Mouse (Mus musculus) neural tube, embryonic 12.5 days (tissue): ENCODE data around the gene Snrpd3. TPM values are rescaled to one million over a fixed set of nuclear protein-coding genes. Genes with fewer than 3 reads are reported as not detected.
"Not testable (repeated sequence)": the region's sequence is repeated elsewhere in the genome, so short reads cannot be mapped to it uniquely, and the experiment has no call there.

Source experiments
- ATAC-seq: fragments of 200-750 bp; cut with Nextera tagmentation; 2 replicates; pipeline ENCODE4 v1.8.0; 2017; ENCODE audit warnings: low read depth, mild to moderate bottlenecking, moderate TSS enrichment, moderate library complexity; ENCODE audit not compliant: low FRiP score
- H3K27ac ChIP-seq: fragments of 300-500 bp; sonication (generic); 2 replicates; pipeline ENCODE4 v1.5.1; 2016
- H3K27me3 ChIP-seq: fragments of 300-500 bp; sonication (generic); replicated peaks from 2 replicates; pipeline ENCODE4 v1.6.1; 2016; ENCODE audit warnings: mild to moderate bottlenecking
- H3K36me3 ChIP-seq: fragments of 300-500 bp; sonication (generic); 2 replicates; pipeline ENCODE4 v1.6.1; 2016; ENCODE audit warnings: mild to moderate bottlenecking
- H3K4me1 ChIP-seq: fragments of 300-500 bp; sonication (generic); 2 replicates; pipeline ENCODE4 v1.6.1; 2016
- H3K4me2 ChIP-seq: fragments of 300-500 bp; sonication (generic); replicated peaks from 2 replicates; pipeline ENCODE4 v1.6.1; 2016; ENCODE audit warnings: mild to moderate bottlenecking
- H3K4me3 ChIP-seq: fragments of 300-500 bp; sonication (generic); 2 replicates; pipeline ENCODE4 v1.5.1; 2016
- H3K9ac ChIP-seq: fragments of 300-500 bp; sonication (generic); 2 replicates; pipeline ENCODE4 v1.6.1; 2016; ENCODE audit warnings: mild to moderate bottlenecking
- H3K9me3 ChIP-seq: fragments of 300-500 bp; sonication (generic); 2 replicates; pipeline ENCODE4 v1.6.1; 2016; ENCODE audit warnings: mild to moderate bottlenecking
- WGBS: fragments of 180-500 bp; shearing (Covaris S2); methylation state at CpG from one replicate; pipeline ENCODE4 v1.1.7; 2016; 5-methylcytosine and 5-hydroxymethylcytosine counted together
- polyA plus RNA-seq: library from polyadenylated mRNA; unstranded; fragments of >200 nt; fragmentation: Nextera tagmentation; extraction: Ambion mirVana; gene quantifications from 2 replicates; pipeline ENCODE4 v1.2.1, GENCODE M21; 2016

Gene Snrpd3
- polyA plus RNA-seq, 1 experiment from 2014 or later, result 150 TPM

DNA sequence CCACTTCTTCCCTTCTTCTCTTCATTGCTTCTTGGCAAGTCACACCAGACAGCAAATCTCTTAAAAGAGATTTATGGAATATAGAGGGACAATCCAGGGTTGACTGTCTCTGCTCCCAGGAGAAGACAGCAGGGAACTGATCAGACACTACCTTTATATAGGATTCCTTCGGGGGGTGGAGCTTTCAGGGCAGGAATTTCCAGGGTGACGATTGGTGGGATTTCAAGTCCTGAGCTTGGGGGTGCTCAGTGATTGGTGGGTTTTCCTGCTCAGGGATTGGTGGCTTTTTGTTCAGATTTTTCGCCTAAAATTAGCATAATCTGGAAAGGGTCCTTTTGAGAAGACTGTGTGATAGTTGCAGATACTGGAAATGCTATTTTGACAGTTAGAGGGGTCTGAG, 30.2 kb upstream of the Snrpd3 start:
- Histone ChIP-seq H3K4me2 (no peak overlapping the region), H3K27ac (no peak overlapping the region), H3K4me3 (no peak overlapping the region), H3K36me3 (no peaks in the 10 kb centered on the region), H3K9me3 (no peaks in the 10 kb centered on the region), H3K27me3 (no peaks in the 10 kb centered on the region), H3K9ac (no peak overlapping the region), H3K4me1 (no peaks in the 10 kb centered on the region)
- ATAC-seq, result no peak
- 71% methylated on average over 3 of the region's 3 CpGs for WGBS

- no peaks in the 10 kb centered on the region for H3K9me3 ChIP-seq
- no peak overlapping the region for H3K9ac ChIP-seq
- H3K4me2 ChIP-seq, result no peak overlapping the region
- no peaks in the 10 kb centered on the region for H3K4me1 ChIP-seq
- H3K27ac ChIP-seq, result no peak overlapping the region
- H3K36me3 ChIP-seq, result no peaks in the 10 kb centered on the region
- no peak overlapping the region for H3K4me3 ChIP-seq
- ATAC-seq, result no peak
- H3K27me3 ChIP-seq, result no peaks in the 10 kb centered on the region
- 80% methylated on average over 2 of the region's 2 CpGs for WGBS
These were observed 27.8 kb upstream of the Snrpd3 start for GRCm38 (mm10) chr10:75489522-75489921.

DNA sequence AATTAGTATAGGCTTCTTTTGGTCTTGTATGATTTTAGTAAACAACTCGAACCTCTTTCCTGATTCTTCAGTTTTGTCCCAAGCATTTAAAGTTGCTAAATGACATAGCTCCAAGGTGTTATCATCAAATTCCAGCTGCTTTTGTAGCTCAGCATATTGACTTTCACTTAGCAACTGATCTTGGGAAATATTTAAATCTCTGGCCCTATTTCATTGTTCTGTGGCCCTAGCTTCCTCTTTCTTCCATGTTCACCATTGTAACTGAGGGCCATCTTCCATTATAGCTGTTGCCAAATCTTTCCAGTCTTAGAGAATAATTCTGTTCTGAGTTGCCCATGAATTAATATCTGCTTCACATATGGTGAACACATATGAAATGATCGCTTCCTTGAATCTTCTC, 26.6 kb upstream of the Snrpd3 start:
- Histone ChIP-seq H3K27ac (no peak overlapping the region), H3K36me3 (no peaks in the 10 kb centered on the region), H3K9ac (no peak overlapping the region), H3K27me3 (no peaks in the 10 kb centered on the region), H3K9me3 (no peaks in the 10 kb centered on the region), H3K4me3 (no peak overlapping the region), H3K4me2 (no peak overlapping the region), H3K4me1 (no peaks in the 10 kb centered on the region)
- 88% methylated on average over 2 of the region's 2 CpGs for WGBS
- ATAC-seq, result no peak

GRCm38 (mm10) chr10:75491234-75491935, 26.0 kb upstream of the Snrpd3 start:
- Histone ChIP-seq H3K36me3 (no peaks in the 10 kb centered on the region), H3K9ac (no peak overlapping the region), H3K27ac (no peak overlapping the region), H3K27me3 (no peaks in the 10 kb centered on the region), H3K4me2 (no peak overlapping the region), H3K4me3 (no peak overlapping the region), H3K9me3 (no peaks in the 10 kb centered on the region), H3K4me1 (no peaks in the 10 kb centered on the region)
- ATAC-seq, result no peak
- 83% methylated on average over 3 of the region's 3 CpGs for WGBS

DNA sequence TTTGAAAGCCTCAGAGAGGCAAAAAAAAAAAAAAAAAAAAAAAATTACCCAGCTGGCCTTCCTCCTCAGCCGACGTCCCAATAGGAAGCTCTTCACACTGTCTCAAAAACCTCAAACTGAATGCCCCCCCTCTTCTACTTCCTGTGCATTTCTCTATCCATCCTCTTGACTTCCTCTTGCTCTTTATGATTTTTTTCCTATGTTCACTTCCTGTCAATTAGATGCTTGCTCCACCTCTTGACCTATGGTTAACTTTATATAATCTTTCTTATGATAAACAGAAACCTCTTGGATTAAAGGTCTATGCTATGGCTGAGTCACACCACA, 25.5 kb upstream of the Snrpd3 start:
- no peak for ATAC-seq
- H3K27me3 ChIP-seq, result no peaks in the 10 kb centered on the region
- WGBS, result 90% methylated on average over 2 of the region's 2 CpGs
- H3K36me3 ChIP-seq, result no peaks in the 10 kb centered on the region
- no peak overlapping the region for H3K27ac ChIP-seq
- no peak overlapping the region for H3K4me2 ChIP-seq
- H3K4me3 ChIP-seq, result no peak overlapping the region
- no peaks in the 10 kb centered on the region for H3K9me3 ChIP-seq
- H3K9ac ChIP-seq, result no peak overlapping the region
- H3K4me1 ChIP-seq, result no peaks in the 10 kb centered on the region

- Histone ChIP-seq H3K4me3 (no peak overlapping the region), H3K9me3 (no peaks in the 10 kb centered on the region), H3K36me3 (no peaks in the 10 kb centered on the region), H3K4me1 (no peaks in the 10 kb centered on the region), H3K4me2 (no peak overlapping the region), H3K27ac (no peak overlapping the region), H3K27me3 (no peaks in the 10 kb centered on the region), H3K9ac (no peak overlapping the region)
- ATAC-seq, result no peak
- WGBS, result 82% methylated on average over 6 of the region's 6 CpGs
These were observed 22.0 kb upstream of the Snrpd3 start for GRCm38 (mm10) chr10:75495304-75495703.

DNA sequence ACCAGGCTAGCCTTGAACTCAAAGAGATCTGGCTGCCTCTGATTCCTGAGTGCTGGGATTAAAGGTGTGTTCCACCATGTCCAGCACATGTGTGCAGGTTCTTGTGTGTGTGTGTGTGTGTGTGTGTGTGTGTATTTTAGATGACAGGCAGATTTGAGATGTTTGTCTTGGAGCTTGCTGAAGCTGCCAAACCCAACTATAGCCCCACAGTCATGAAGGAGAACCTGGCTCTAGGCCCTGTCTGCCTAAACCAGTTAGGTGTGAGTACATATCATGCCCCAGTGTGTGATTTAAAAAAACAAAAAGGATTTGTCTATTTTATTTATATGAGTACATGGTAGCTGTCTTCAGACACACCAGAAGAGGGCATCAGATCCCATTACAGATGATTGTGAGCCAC, 21.4 kb upstream of the Snrpd3 start:
- H3K4me1 ChIP-seq, result no peaks in the 10 kb centered on the region
- H3K36me3 ChIP-seq, result no peaks in the 10 kb centered on the region
- H3K4me2 ChIP-seq, result no peak overlapping the region
- no peak for ATAC-seq
- H3K9me3 ChIP-seq, result no peaks in the 10 kb centered on the region
- H3K27me3 ChIP-seq, result no peaks in the 10 kb centered on the region
- no peak overlapping the region for H3K27ac ChIP-seq
- H3K4me3 ChIP-seq, result no peak overlapping the region
- H3K9ac ChIP-seq, result no peak overlapping the region

DNA sequence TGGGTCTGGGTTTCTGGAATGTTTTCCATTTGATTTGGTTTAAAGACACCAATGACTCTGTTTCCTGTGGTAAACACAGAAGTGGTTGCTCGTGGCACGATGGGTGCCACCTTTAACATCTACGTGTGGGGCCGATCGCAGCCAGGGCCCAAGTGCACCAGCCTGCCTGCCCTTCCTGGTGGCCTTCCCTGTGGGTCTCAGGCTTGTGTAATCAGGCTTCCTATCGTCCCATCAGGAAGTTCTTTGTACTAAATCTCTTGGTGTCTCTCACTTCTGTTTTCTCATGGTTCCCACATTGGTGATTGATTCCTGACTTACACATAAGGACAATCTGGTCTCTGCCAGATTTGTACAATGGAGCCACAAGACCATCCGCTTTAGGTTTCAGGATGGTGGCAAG, 18.1 kb upstream of the Snrpd3 start:
- not testable (repeated sequence) for H3K36me3 ChIP-seq, H3K27ac ChIP-seq, H3K27me3 ChIP-seq, H3K9me3 ChIP-seq, H3K4me2 ChIP-seq, H3K4me3 ChIP-seq, ATAC-seq, H3K9ac ChIP-seq, H3K4me1 ChIP-seq
- WGBS, result 89% methylated on average over 7 of the region's 7 CpGs

DNA sequence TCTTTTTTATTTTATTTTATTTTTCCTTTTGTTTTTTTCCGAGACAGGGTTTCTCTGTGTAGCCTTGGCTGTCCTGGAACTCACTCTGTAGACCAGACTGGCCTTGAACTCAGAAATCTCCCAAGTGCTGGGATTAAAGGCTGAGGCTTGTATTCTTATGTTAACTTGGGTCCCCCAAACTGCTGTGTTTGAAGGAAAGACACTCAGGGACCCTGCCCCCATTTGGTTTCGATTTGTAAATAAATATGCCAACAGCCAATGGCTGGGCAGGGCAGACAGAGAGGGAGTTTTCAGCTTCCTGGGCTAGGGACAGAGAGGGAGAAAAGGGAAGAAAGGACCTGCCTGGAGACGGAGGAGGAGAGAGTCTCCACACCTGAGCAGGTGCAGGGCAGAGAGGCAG, 17.6 kb upstream of the Snrpd3 start:
- H3K27me3 ChIP-seq, result no peaks in the 10 kb centered on the region
- H3K4me3 ChIP-seq, result no peak overlapping the region
- 52% methylated on average over 3 of the region's 3 CpGs for WGBS
- no peaks in the 10 kb centered on the region for H3K9me3 ChIP-seq
- H3K4me2 ChIP-seq, result no peak overlapping the region
- no peaks in the 10 kb centered on the region for H3K4me1 ChIP-seq
- no peak overlapping the region for H3K27ac ChIP-seq
- no peaks in the 10 kb centered on the region for H3K36me3 ChIP-seq
- ATAC-seq, result no peak
- H3K9ac ChIP-seq, result no peak overlapping the region

DNA sequence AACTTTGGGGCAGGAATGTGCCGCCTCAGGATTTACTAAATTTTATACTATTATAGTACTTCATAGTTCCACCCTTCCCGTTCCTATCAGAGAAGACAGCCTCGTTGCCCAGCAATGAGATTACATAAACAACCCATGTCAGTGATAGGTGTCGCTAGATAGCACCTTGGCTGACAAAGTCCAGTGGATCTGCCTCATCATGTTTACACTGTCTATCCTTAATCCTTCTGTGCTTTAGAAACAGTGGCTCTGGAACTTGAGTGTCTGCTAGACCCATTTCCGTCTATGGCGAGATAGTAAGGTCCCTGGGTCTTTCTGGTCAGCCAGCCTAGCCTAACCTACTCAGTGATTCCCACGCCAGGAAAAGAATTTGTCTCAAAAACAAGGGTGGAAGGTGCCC, 17.0 kb upstream of the Snrpd3 start:
- Histone ChIP-seq H3K4me1 (no peaks in the 10 kb centered on the region), H3K4me2 (no peak overlapping the region), H3K27me3 (no peaks in the 10 kb centered on the region), H3K4me3 (no peak overlapping the region), H3K36me3 (no peaks in the 10 kb centered on the region), H3K9me3 (no peaks in the 10 kb centered on the region), H3K9ac (no peak overlapping the region), H3K27ac (no peak overlapping the region)
- ATAC-seq, result no peak
- WGBS, result 78% methylated on average over 7 of the region's 7 CpGs

DNA sequence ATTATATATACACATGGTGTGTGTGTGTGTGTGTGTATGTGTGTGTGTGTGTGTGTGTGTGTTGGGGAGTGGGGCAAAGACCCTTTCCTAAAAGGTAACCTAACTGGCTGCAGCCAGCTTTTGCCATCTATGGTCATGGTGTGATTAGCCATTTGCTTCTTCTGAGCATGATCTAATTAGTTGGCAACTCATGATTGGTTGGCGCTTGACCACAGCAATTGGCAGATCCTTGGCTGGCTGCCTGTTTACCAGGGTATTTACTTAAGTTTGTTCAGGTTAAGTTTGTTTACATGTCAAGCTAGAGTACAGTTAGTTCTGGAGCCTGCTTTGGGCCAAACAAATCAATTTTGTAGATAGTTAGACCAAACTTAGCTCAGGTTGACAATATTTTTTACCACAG, 15.7 kb upstream of the Snrpd3 start:
- H3K27ac ChIP-seq, result no peak overlapping the region
- H3K4me3 ChIP-seq, result no peak overlapping the region
- no peaks in the 10 kb centered on the region for H3K9me3 ChIP-seq
- no peaks in the 10 kb centered on the region for H3K36me3 ChIP-seq
- H3K4me2 ChIP-seq, result no peak overlapping the region
- H3K9ac ChIP-seq, result no peak overlapping the region
- no peaks in the 10 kb centered on the region for H3K4me1 ChIP-seq
- H3K27me3 ChIP-seq, result no peaks in the 10 kb centered on the region
- no peak for ATAC-seq
- WGBS, result 100% methylated on average over 1 of the region's 1 CpGs

GRCm38 (mm10) chr10:75503692-75504091, 13.7 kb upstream of the Snrpd3 start:
- Histone ChIP-seq H3K4me2 (no peak overlapping the region), H3K27ac (no peak overlapping the region), H3K9me3 (no peaks in the 10 kb centered on the region), H3K27me3 (no peaks in the 10 kb centered on the region), H3K4me1 (no peaks in the 10 kb centered on the region), H3K36me3 (peaks cover 20% of the 10 kb centered on the region), H3K9ac (no peak overlapping the region), H3K4me3 (no peak overlapping the region)
- WGBS, result 95% methylated on average over 7 of the region's 7 CpGs
- no peak for ATAC-seq

DNA sequence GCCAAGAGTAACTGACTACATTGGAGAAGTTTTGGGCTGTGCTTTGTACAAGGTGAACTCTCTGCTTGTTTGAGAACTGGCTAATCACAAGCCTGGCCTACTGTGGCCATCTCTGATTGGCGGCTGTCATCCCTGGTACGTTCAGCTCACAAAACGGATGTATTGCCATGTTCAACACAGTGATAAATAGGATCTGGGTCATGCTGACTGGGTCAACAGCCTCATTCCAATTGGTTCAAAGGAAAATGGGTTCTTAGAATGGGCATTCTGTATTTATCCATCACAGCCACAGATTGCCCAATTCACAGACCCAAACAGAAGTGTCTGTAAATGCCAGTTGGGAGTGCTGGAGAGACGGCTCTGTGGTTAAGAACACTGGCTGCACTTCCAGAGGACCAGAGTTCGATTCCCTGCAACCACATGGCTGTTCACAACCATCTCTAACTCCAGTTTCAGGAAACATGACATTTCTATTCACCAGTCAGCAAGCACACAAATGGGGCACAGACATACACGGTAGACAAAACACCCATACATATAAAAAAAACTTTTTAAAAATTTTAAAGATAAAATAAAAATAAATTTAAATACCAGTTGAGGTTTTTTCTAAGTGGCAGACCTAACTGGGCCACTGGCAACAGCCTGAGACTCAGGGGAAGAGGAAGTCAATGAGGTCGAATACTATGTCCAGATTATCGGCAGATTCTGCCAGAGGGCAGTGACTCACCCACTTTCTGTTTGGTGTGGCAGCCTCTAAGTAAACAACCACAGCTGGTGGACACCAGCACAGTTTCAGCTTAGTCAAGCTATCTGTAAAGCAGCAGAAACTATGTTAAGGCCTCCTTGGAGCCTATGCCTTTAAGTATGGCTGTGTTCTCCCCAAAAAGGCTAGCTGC, 12.9 kb upstream of the Snrpd3 start:
- no peak for ATAC-seq
- WGBS, result 90% methylated on average over 8 of the region's 8 CpGs
- Histone ChIP-seq H3K9ac (no peak overlapping the region), H3K27me3 (no peaks in the 10 kb centered on the region), H3K9me3 (no peaks in the 10 kb centered on the region), H3K27ac (no peak overlapping the region), H3K4me3 (no peak overlapping the region), H3K4me2 (no peak overlapping the region), H3K36me3 (peaks cover 27% of the 10 kb centered on the region), H3K4me1 (no peaks in the 10 kb centered on the region)
